Mouse (Mus musculus) duodenum, adult 2 months (tissue): Measurements from ENCODE around the gene Lyrm2. TPM values are rescaled to one million over a fixed set of nuclear protein-coding genes. Genes with fewer than 3 reads are reported as not detected.

Source experiments
- polyA plus RNA-seq: library from polyadenylated mRNA; depleted of rRNA; stranded (reverse); fragments of >200 nt; gene quantifications from 2 replicates; pipeline ENCODE4 v1.2.3, GENCODE M21; 2012; ENCODE audit warnings: low replicate concordance; rRNA removed

Lyrm2 gene
- 1.6 and 3.1 TPM in 2 replicates for polyA plus RNA-seq

DNA sequence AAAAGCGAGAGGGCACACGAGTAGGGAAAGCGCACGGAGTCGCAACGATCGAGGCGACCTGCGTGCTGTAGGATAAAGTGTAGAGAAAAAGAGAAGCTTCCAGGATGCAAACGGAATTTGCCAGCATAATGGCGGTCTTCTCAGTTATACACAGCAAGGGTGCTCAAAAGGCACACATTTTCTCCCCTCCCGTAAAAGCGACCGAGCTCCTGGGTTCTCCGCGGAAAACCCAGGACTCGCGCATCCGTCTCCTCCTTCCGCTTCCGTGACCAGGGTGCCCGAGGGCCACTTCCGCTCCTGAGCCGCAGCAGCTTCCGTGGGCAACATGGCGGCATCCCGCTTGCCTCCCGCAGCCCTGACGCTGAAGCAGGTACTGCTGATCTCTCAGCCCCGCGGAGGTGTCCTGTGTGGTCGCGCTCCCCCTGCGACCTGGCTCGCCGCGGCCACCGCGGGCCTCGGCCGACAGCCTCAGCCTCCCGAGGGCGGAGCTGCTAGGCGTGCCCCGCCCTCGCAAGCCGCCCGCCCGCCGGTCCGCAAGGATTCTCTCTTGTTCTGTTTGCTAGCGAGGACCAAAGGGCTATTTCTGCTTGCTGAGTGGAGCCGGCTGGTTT lies at the start of gene Lyrm2:
TSS of gene Lyrm2 (plus strand) at position 288 of the 611 bp plus-strand sequence.

Other genes with a start within 250 kb of the Lyrm2 start
- gene Gja10, start 197.5 kb upstream of the Lyrm2 start, polyA plus RNA-seq: not detected in 2 replicates
- gene Casp8ap2, start 184.8 kb upstream of the Lyrm2 start, polyA plus RNA-seq: 0.06 and 0.41 TPM in 2 replicates
- gene Mdn1, start 143.1 kb upstream of the Lyrm2 start, polyA plus RNA-seq: 1.3 and 1.9 TPM in 2 replicates
- gene Ankrd6, start 150.6 kb downstream of the Lyrm2 start, polyA plus RNA-seq: 0.13 and 0.34 TPM in 2 replicates
- gene Rragd, start 182.8 kb downstream of the Lyrm2 start, polyA plus RNA-seq: 7.3 and 13.6 TPM in 2 replicates
- 10.7 and 10.9 TPM in 2 replicates for gene Ube2j1, start 231.2 kb downstream of the Lyrm2 start, polyA plus RNA-seq